Mouse (Mus musculus) adrenal gland (tissue): ENCODE measurements around the gene Ly6g6d.

ENCODE experiments used
- intact Hi-C: fragments of 180-260 bp; cut with DNase I; formaldehyde crosslinking; loops from one replicate; pipeline ENCODE4 v1.15.1; 2025

The Ly6g6d gene

GRCm38 (mm10) chr17:35100196-35100765, 22.4 kb upstream of the Ly6g6d start:
- intact Hi-C loops, result no loop called here

- intact Hi-C loops, result no loop called here
Measured at GRCm38 (mm10) chr17:35097164-35097655, 19.3 kb upstream of the Ly6g6d start.

- intact Hi-C loops, result no loop called here
Measured at GRCm38 (mm10) chr17:35096597-35096996, 18.7 kb upstream of the Ly6g6d start.

DNA sequence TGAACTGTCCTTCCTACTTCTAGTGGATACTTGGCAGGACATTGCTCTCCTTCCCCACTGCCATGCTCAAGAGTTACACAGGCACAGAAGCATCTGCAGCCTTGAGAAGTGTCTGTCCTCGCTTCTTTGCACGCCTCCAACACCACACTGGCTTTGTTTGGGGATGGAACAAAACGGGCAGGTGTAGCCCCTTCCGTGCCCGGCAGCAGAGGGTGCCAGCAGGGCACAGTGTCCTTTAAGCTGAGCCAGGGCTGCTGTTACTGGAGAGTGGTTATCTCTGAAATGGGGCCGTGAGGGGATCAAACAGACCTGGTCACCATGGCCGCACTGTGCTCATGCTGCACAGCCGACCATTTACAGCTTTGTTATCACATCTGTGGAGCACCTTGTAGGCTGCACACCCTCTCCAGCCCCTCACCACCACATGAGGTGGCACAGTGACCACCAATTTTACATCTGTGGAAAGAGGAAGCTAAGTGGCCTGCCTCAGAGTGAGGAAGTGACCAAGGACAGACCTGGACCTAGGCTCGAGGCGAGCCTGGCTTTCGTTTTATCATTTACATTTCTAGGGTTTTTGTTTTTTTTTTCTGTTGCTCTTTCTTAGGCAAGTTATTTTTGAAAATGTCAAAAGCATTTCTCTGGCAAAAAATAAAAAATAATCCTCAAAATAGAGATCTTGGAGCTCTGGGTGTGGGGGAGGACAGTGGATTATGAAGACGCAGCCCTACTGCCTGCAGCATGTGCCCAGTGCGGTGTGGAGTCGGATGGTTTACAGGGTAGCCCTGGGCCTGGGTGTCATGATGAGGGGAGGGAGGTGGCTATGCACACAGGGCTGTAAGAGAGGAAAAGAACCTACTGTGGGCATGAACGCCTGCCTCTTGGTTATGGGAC, 16.9 kb upstream of the Ly6g6d start:
- intact Hi-C loops, result no loop called here

DNA sequence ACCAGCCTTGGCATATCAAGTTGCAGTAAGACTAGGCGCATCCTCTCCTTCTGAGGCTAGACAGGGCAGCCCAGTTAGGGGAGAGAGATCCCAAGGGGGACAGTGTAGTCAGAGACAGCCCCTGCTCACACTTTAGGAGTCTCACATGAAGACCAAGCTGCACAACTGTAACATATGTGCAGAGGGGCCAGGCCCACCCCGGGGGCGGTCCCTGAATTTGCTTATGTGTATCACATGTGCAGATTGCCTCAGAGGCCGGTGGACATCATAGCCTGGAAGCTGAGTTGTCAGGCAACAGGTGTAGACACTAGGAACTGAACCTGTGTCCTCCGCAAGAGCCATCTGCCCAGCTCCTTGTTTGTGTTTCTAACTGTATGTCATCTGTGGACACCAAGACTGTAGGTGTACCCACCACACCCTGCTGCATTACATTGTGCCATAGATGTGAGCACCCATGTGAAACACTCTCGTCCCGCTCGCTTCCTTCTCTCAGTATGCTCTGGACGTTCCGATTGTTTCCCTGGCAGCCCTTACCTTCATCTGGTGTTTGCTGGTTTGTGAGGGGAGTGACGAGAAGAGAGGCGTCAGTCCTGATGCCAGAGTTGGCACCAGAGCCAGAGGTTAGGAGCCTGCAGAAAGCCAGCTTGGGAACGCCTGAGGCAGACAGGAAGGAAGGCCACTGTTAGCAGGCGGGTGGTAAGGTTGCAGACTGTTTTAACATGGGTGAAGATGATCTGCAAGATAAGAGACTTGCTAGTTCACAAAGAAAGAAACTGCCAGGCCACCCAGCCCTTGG, 14.7 kb upstream of the Ly6g6d start:
- intact Hi-C loops, result no loop called here

- intact Hi-C loops, result no loop called here
Measured at GRCm38 (mm10) chr17:35090166-35090932, 12.5 kb upstream of the Ly6g6d start.

GRCm38 (mm10) chr17:35088825-35089644, 11.2 kb upstream of the Ly6g6d start, which contains the start of gene Abhd16a:
TSS of gene Abhd16a (plus strand) at chr17:35089263.
- intact Hi-C loops, result no loop called here

- intact Hi-C loops, result no loop called here
Measured at GRCm38 (mm10) chr17:35088151-35088550, 10.3 kb upstream of the Ly6g6d start.

GRCm38 (mm10) chr17:35085208-35085865, 7.5 kb upstream of the Ly6g6d start, which contains the start of gene Ly6g6f:
TSS of gene Ly6g6f (minus strand) at chr17:35085610.
- intact Hi-C loops, result no loop called here

- intact Hi-C loops, result no loop called here
Measured at GRCm38 (mm10) chr17:35083929-35084497, 6.1 kb upstream of the Ly6g6d start.

DNA sequence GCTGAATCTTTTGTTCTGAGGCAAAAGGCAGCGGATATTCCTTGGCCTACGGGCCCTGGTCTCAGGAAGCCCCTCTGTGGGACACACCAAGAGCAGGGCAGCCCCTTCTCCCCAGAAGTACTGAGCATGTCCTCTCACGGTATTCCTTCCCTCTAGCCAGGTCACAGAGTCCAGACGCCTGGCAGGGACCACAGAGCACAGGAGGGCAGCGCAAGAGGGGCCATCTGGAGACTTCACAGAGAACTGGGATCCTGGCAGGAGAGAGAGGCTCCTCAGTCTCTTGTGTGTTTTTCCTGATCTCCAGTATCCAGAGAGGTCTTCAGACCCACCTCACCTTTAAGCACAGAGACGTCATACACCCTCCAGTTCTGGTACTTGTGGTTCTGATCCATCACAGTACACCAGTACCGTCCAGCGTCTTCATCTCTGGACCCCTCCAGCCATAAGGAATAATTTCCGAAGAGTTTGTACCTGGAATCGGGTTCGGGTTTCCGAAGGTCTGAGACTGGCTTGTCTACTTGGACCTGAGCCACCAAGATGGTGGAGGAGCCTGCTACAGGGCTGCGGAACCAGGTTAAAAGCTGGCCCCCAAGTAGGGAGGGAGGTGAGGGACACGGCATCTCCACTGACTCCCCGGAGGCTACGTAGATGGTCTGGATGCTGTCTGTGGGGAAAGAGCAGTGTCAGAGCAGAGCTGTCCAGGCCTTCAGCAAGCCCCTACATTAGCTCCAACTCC, 5.1 kb upstream of the Ly6g6d start:
- intact Hi-C loops, result no loop called here

- intact Hi-C loops, result no loop called here
Measured at GRCm38 (mm10) chr17:35080710-35081109, 2.8 kb upstream of the Ly6g6d start.

DNA sequence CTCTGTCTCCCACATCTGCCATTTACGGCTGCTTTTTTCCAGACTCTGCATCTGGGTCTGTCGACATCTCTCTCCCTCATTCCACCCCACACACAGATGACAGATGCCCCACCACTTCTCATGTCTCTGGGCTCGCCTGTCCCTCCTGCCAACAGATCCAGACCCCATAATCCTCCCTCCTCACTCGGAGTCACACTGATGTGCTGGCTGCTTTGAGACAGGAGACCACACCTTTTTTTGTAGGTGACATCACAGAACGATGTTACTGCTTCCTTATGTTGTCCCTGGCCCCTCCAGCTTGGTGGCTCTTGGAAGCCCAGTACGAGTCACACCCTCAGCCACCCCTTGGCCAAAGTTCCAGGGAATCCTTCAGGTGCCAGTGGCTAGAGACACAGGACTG, 2.4 kb upstream of the Ly6g6d start:
- intact Hi-C loops, result no loop called here

DNA sequence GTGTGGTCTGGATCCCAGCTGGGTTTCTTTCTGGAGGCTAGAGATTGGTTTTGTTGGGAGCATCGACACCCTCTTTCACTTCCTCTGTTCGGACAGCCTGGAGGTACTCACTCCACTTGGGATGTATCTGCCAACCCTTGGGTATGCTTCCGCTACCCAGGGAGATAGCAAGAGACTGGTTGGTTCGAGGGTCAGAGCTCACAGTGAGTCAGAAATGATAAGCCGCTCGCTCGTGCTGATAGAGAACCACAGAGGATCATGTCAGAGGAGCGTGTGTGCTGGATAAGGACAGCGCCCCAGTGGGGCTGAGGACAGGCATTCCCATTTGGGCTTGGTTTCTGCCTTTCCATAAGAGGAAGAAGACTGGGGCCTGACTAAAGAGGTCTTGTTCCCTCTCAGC, 1.9 kb upstream of the Ly6g6d start:
- intact Hi-C loops, result no loop called here

DNA sequence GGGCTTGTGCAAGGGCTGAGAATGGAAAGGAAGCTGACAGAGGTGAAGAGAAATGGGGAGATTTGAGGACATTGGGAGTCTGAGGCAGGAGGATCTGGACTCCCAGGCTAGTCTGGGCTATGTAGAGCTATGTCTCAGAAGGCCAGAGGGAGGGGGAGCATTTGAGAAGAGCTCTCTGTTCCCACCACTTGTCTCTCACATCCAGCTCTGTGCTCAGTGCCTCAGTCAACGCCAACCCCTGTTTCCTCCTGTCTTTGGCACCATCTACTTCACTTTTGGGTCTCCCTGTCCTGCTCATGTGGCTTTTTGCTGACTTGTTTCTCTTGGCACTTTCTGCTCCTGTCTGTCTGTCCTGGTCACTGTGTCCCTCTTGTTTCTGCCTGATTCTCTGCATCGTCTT, 580 bp downstream of the Ly6g6d start:
- intact Hi-C loops, result no loop called here

GRCm38 (mm10) chr17:35076507-35077176, 1.2 kb downstream of the Ly6g6d start, which contains the start of gene Ly6g6e:
TSS of gene Ly6g6e (plus strand) at chr17:35076902.
- intact Hi-C loops, result no loop called here

DNA sequence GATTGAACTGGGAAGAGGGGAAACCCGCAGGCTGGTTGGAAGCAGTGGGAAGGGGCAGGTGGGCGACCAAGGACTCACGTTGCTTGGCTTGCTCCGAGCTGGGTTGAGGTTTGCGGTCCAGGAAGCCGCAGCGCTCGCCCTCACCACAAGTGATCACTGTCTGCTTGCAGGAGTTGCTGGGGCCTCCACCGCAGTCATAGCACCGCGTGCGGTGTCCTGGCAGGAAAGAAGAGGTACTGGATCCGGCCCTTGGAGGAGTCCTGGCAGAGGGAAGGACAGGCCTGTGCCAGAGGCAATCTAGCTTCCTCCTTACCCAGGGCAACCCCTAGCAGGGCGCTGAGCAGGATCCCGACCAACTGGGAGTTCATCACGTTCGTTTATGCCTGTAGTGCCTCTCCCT, 3.8 kb downstream of the Ly6g6d start:
- intact Hi-C loops, result no loop called here

- intact Hi-C loops, result no loop called here
Measured at GRCm38 (mm10) chr17:35071454-35071853, 6.4 kb downstream of the Ly6g6d start.
